Mouse (Mus musculus): ENCODE measurements around the gene Stk38.
"Not testable (repeated sequence)": the region's sequence is repeated elsewhere in the genome, so short reads cannot be mapped to it uniquely, and the experiment has no call there.

Gene Stk38

DNA sequence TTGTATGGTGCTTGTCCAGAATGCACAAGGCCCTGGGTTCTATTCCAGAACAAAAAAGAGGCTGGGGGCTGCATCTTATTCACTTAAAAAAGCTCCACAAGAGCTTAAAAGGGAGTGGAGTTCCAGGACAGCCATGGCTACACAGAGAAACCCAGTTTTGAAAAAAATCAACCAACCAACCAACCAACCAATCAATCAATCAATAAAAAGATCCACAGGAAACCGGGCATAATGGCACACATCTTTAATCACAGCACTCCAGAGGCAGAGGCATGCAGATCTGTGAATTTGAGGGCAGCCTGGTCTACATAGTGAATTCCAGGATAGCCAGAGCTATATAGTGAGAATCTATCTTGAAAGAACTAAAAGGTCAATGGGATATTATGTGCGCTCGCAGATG, 2.8 kb downstream of the Stk38 start:
- DNase-seq: no peak

DNA sequence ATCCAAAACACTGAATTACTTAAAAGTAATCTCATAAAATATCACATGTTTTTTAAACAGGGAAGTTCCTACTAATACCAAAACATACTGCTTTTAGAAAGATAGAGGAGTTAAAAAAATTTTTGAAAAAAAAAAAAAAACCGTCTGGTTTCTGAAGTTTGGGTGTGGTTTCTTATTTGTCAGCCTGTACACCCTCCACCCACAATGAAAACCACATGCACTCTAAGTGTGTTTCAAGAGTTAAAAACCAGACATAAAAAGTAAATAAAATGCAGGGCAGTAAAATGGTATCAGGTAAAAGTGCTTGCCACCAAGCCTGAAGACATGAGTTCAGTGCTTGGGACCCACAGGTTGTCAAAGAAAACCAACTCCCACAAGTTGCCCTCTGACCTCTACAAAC, 4.1 kb downstream of the Stk38 start:
- no peak for DNase-seq

DNA sequence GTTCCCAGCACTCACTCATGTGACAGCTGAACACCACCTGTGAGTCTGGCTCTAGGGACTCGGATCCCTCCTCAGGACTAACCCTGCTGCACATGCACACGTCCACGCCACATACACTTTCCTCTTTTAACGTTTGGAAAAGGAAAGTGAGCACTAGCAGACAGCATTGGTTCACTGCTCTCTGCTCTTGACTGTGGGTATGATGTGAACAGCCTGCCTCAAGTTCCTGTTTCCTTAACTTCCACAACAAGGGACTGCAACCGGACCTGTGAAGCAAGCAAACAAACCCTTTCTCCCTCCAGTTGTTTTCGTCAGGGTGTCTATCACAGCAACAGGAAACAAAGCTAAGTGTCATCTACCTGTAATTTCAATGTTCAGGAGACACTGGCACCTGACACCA, 7.3 kb downstream of the Stk38 start:
- no peak for DNase-seq

GRCm38 (mm10) chr17:28994615-28995014, 13.2 kb downstream of the Stk38 start:
- no peak for DNase-seq

DNA sequence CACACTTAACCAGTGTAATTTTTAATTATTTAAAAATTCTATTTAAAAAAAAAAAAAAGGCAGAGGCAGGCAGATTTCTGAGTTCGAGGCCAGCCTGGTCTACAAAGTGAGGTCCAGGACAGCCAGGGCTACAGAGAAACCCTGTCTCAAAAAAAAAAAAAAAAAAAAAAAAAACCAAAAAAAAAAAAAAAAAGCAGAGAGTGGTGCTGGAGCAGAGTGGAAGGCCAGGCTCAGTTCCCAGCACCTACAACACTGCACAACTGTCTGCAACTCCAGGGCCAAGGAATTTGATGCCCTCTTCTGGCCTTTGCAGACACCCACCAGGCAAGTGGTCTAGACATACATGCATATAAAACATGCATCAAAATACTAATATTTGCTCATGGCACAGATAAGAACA, 14.8 kb downstream of the Stk38 start:
- DNase-seq: not testable (repeated sequence)

DNA sequence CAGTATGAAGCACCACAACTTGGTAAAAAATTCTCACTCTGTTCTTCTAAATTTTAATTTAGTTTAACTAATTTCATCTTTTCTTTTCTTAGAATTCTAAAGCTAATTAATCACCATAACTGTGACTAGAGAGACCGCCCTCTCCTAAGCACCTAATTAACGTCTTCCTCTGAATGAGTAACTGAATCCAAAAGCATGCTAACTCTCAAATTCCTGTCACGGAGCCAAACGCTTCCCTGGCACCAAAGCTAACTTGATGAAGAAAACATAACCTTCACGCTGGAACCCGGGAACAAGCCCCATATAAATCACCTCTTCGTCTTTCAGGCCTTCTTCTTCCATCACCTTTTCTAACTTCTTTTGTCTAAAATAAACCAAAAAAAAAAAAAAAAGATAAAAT, 15.7 kb downstream of the Stk38 start:
- DNase-seq: no peak

GRCm38 (mm10) chr17:28991286-28991685, 16.5 kb downstream of the Stk38 start:
- DNase-seq: no peak

DNA sequence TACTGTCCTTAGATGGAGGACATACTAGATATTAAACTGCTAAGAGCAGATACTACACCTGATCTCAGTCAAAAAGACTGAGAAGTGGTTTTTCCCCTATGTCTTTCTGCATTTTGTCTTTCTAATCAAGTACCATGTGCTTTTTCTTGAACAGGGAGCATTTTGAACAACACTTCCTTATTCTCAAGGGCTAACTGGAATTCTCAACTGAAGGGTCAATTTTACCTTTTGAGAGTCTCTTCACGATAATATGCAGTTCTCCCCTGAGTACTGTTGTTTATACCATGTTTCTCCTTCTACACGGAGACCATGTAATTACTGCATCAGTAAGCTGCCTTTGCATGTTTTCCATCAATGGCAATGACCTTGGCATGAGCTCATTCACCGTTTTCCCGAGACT, 17.7 kb downstream of the Stk38 start:
- DNase-seq: no peak

DNA sequence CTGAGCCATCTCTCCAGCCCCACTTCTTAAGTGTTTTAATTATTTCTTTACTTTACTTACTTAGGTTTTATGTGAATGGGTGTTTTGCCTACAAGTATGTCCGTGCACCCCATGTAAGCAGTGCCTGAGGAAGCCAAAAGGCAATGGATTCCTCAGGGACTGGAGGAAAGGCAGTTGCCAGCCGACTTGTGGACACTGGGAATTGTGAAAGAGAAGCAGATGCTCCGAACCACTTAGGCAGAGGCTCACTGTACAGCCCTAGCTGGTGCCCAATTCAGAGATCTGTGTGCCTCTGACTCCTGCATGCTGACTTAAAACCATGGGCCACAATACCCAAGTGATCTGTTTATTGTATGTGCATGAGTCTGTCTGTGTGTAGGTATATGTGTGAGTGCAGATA, 18.8 kb downstream of the Stk38 start:
- no peak for DNase-seq

DNA sequence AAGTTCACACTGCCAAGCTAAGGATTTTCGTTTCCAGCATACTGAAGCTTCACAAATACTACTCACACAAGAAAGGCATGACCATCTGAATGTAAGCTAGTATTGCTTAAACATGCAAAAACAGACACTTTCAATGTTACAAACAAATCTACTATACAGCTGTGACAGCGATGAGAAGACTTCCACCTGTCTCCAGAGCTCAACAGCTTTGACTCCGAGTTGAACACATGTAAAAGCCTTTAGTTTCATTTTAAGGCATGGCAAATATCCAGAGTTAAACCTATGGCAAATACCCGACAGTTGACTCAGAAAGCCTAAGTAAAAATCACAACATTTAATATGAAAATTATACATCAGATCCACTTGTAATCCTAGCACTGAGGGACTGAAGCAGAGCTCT, 19.5 kb downstream of the Stk38 start:
- no peak for DNase-seq

DNA sequence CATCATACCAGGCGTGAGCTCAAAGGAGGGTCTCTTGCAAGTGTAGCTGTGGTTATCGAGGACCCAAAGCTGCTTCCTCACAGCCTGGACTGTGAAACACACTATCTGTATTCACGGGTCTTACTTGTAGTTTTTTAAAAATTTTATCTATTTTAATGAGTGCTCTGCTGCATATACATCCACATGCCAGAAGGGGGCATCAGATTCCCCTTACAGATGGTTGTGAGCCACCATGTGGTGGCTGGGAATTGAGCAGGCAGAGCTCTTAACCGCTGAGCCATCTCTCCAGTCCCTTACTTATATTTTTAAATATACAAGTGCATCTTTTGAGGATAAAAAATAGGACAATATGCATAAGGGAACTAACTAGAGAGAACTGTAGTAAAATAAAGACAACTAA, 20.1 kb downstream of the Stk38 start:
- DNase-seq: peak; percentile 56

GRCm38 (mm10) chr17:28986833-28987232, 21.0 kb downstream of the Stk38 start:
- DNase-seq: peak; percentile 45

- DNase-seq: no peak
Observed at GRCm38 (mm10) chr17:28984724-28985420, 22.9 kb downstream of the Stk38 start.

DNA sequence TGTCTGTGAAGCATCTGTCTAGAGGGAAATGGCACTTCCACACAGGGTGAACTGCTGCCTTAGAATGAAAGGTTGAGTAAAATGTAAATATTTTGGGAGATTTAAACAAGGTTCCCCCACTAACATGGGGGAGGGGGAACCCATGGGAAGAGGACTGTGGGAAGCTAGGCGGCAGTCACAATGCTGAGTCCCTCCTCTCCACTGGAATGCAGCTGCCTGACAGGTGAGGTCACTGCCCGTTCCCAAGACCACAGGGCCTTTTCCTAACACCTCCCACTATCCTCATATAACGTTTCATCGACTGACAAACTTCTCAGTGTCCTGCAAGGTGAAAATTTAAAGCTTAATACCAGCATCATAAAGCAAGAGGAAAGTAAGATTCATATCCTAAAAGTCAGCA, 25.2 kb downstream of the Stk38 start:
- DNase-seq: no peak

GRCm38 (mm10) chr17:28981081-28981480, 26.7 kb downstream of the Stk38 start:
- no peak for DNase-seq

DNA sequence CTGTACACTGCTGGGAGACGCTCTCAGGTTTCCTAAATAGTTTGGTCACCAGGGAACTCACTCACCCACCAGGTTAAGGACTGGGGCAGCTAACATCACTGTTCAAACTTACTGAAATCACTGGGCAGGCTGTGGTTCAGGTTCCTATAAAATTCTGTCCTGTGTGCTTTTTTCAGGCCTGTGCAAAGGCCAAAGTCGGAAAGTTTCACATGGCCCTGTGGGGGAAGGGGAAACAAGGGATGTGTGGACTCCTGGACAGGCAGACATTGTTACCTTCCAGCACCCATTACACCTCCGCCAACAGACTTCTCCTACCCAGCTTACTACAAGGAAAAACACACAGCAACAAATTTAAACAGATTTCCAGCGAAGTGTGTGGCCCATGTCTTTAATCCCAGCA, 28.7 kb downstream of the Stk38 start:
- DNase-seq: no peak

DNA sequence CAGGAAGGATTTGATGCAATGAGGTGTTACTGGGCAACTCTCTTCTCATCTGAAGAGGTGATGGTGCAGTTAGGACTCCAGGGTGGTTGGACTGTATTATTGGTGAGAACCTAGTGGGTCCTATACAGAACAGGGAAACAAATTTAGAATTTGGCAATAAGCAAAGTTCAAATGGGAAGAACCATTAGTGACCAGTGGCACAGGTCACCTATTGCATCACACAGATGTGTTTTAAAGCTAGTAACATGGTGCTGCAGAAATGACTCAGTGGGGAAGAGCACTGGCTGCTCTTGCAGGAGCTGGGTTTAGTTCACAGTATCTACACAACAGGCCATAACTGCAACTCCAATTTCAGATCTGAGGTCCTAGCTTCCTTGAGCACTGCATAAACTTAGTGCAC, 37.7 kb downstream of the Stk38 start:
- DNase-seq: no peak

GRCm38 (mm10) chr17:28967021-28967610, 40.7 kb downstream of the Stk38 start:
- no peak for DNase-seq

- DNase-seq: no peak
Observed at GRCm38 (mm10) chr17:28961596-28961995, 46.2 kb downstream of the Stk38 start.

DNA sequence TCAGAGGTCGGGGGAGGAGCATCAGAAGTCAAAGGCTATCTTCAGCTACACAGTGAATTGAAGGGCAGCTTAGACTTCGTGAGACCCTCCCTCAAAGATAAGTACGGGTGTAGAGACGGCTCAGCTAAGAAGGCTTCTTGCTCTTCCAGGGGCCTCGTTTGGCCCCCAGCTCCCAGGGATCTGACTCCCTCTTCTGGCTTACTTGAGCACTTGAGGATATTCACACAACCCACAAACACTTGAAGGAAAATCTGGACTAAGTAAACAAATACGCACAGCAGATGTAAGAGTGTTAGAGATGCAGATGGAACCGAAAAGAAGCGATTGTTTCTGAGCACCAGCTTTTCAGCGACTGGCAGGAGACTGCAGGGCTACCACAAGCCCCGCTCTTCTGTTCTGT, 47.2 kb downstream of the Stk38 start:
- DNase-seq: no peak

- no peak for DNase-seq
Observed at GRCm38 (mm10) chr17:28954416-28954815, 53.4 kb downstream of the Stk38 start.

DNA sequence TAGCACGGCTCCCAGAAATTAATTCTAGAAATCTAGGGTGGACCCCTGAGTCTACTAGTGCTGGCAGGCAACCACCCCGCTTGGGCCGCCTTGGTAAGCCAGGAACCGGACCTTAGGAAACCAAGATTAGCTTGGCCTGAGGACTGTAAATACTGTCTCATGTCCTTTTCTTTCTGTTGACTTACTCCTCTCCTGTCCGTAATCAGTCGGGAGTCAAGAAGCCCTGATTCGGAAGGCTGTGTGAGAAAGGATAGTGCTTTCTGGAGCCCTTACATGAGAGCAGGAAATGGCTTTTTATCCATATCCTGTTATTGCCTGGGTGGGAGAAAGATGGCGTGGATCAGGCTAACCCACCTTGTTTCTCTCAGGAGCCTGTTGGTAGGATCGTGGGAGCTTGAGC, 54.5 kb downstream of the Stk38 start:
- DNase-seq: peak; percentile 55

- DNase-seq: peak; percentile 98
Observed at GRCm38 (mm10) chr17:28951831-28952799, 55.7 kb downstream of the Stk38 start, which contains the start of gene Kctd20. TSS of gene Kctd20 (plus strand) at chr17:28951950.

- DNase-seq: no peak
Observed at GRCm38 (mm10) chr17:28950751-28951150, 57.0 kb downstream of the Stk38 start.
